Mouse (Mus musculus): ENCODE data around the gene Fyb. TPM values are rescaled to one million over a fixed set of nuclear protein-coding genes. Genes with fewer than 3 reads are reported as not detected.
"Not testable (repeated sequence)": the region's sequence is repeated elsewhere in the genome, so short reads cannot be mapped to it uniquely, and the experiment has no call there.

Gene Fyb
- polyA plus RNA-seq, 1 experiment from 2014 or later, result 3.1 TPM

GRCm38 (mm10) chr15:6584645-6585044, 62.0 kb downstream of the Fyb start:
- Histone ChIP-seq H3K4me2 (ENCODE audit: low read length) (no peak overlapping the region), H3K9ac (ENCODE audit: low read depth, low read length) (no peak overlapping the region), H3K27ac (ENCODE audit: low read length) (no peak overlapping the region), H3K4me3 (ENCODE audit: low read depth, low read length) (no peak overlapping the region), H3K36me3 (ENCODE audit: control insufficient read depth, insufficient read depth, low read length) (no peaks in the 10 kb centered on the region), H3K4me1 (ENCODE audit: control insufficient read depth, insufficient read depth, low read length) (no peaks in the 10 kb centered on the region), H3K27me3 (ENCODE audit: control insufficient read depth, insufficient read depth, low read depth, low read length) (no peaks in the 10 kb centered on the region), H3K9me3 (replicated peaks; ENCODE audit: control insufficient read depth, low read length, poor library complexity, severe bottlenecking) (no peaks in the 10 kb centered on the region)
- WGBS, result 94% methylated on average over 4 of the region's 4 CpGs
- ATAC-seq, result no peak

GRCm38 (mm10) chr15:6586351-6586750, 63.7 kb downstream of the Fyb start:
- 97% methylated on average over 7 of the region's 7 CpGs for WGBS
- H3K36me3 ChIP-seq (ENCODE audit: control insufficient read depth, insufficient read depth, low read length); H3K27me3 ChIP-seq (ENCODE audit: control insufficient read depth, insufficient read depth, low read depth, low read length); H3K9me3 ChIP-seq (replicated peaks; ENCODE audit: control insufficient read depth, low read length, poor library complexity, severe bottlenecking); ATAC-seq; H3K4me2 ChIP-seq (ENCODE audit: low read length); H3K9ac ChIP-seq (ENCODE audit: low read depth, low read length); H3K4me3 ChIP-seq (ENCODE audit: low read depth, low read length); H3K27ac ChIP-seq (ENCODE audit: low read length); H3K4me1 ChIP-seq (ENCODE audit: control insufficient read depth, insufficient read depth, low read length): not testable (repeated sequence)

GRCm38 (mm10) chr15:6587526-6587925, 64.9 kb downstream of the Fyb start:
- no peak for ATAC-seq
- 88% methylated on average over 3 of the region's 3 CpGs for WGBS
- Histone ChIP-seq H3K36me3 (ENCODE audit: control insufficient read depth, insufficient read depth, low read length) (no peaks in the 10 kb centered on the region), H3K9ac (ENCODE audit: low read depth, low read length) (no peak overlapping the region), H3K9me3 (replicated peaks; ENCODE audit: control insufficient read depth, low read length, poor library complexity, severe bottlenecking) (no peaks in the 10 kb centered on the region), H3K27ac (ENCODE audit: low read length) (no peak overlapping the region), H3K4me2 (ENCODE audit: low read length) (no peak overlapping the region), H3K4me1 (ENCODE audit: control insufficient read depth, insufficient read depth, low read length) (no peaks in the 10 kb centered on the region), H3K27me3 (ENCODE audit: control insufficient read depth, insufficient read depth, low read depth, low read length) (no peaks in the 10 kb centered on the region), H3K4me3 (ENCODE audit: low read depth, low read length) (no peak overlapping the region)

- no peaks in the 10 kb centered on the region for H3K4me1 ChIP-seq (ENCODE audit: control insufficient read depth, insufficient read depth, low read length)
- WGBS, result 73% methylated on average over 7 of the region's 7 CpGs
- no peaks in the 10 kb centered on the region for H3K27me3 ChIP-seq (ENCODE audit: control insufficient read depth, insufficient read depth, low read depth, low read length)
- no peak for ATAC-seq
- H3K4me2 ChIP-seq (ENCODE audit: low read length), result no peak overlapping the region
- H3K36me3 ChIP-seq (ENCODE audit: control insufficient read depth, insufficient read depth, low read length), result no peaks in the 10 kb centered on the region
- no peak overlapping the region for H3K27ac ChIP-seq (ENCODE audit: low read length)
- H3K9me3 ChIP-seq (replicated peaks; ENCODE audit: control insufficient read depth, low read length, poor library complexity, severe bottlenecking), result no peaks in the 10 kb centered on the region
- no peak overlapping the region for H3K9ac ChIP-seq (ENCODE audit: low read depth, low read length)
- H3K4me3 ChIP-seq (ENCODE audit: low read depth, low read length), result no peak overlapping the region
These were observed 65.5 kb downstream of the Fyb start for GRCm38 (mm10) chr15:6588192-6588591.

- no peaks in the 10 kb centered on the region for H3K27me3 ChIP-seq (ENCODE audit: control insufficient read depth, insufficient read depth, low read depth, low read length)
- no peak overlapping the region for H3K4me3 ChIP-seq (ENCODE audit: low read depth, low read length)
- 89% methylated on average over 4 of the region's 4 CpGs for WGBS
- H3K9ac ChIP-seq (ENCODE audit: low read depth, low read length), result no peak overlapping the region
- no peaks in the 10 kb centered on the region for H3K4me1 ChIP-seq (ENCODE audit: control insufficient read depth, insufficient read depth, low read length)
- H3K4me2 ChIP-seq (ENCODE audit: low read length), result no peak overlapping the region
- no peak overlapping the region for H3K27ac ChIP-seq (ENCODE audit: low read length)
- no peaks in the 10 kb centered on the region for H3K36me3 ChIP-seq (ENCODE audit: control insufficient read depth, insufficient read depth, low read length)
- ATAC-seq, result no peak
- H3K9me3 ChIP-seq (replicated peaks; ENCODE audit: control insufficient read depth, low read length, poor library complexity, severe bottlenecking), result no peaks in the 10 kb centered on the region
These were observed 68.3 kb downstream of the Fyb start for GRCm38 (mm10) chr15:6590846-6591451.

GRCm38 (mm10) chr15:6591527-6591926, 68.9 kb downstream of the Fyb start:
- 64% methylated on average over 1 of the region's 1 CpGs for WGBS
- no peak for ATAC-seq

GRCm38 (mm10) chr15:6592561-6593253, 70.1 kb downstream of the Fyb start:
- ATAC-seq, result no peak
- Histone ChIP-seq H3K4me3 (ENCODE audit: low read depth, low read length) (no peak overlapping the region), H3K4me1 (ENCODE audit: control insufficient read depth, insufficient read depth, low read length) (no peaks in the 10 kb centered on the region), H3K9me3 (replicated peaks; ENCODE audit: control insufficient read depth, low read length, poor library complexity, severe bottlenecking) (no peaks in the 10 kb centered on the region), H3K27ac (ENCODE audit: low read length) (no peak overlapping the region), H3K9ac (ENCODE audit: low read depth, low read length) (no peak overlapping the region), H3K4me2 (ENCODE audit: low read length) (no peak overlapping the region), H3K36me3 (ENCODE audit: control insufficient read depth, insufficient read depth, low read length) (no peaks in the 10 kb centered on the region), H3K27me3 (ENCODE audit: control insufficient read depth, insufficient read depth, low read depth, low read length) (no peaks in the 10 kb centered on the region)
- 83% methylated on average over 5 of the region's 5 CpGs for WGBS

More at GRCm38 (mm10) chr15:6591527-6591926, 68.9 kb downstream of the Fyb start:
- H3K9me3 ChIP-seq (replicated peaks; ENCODE audit: control insufficient read depth, low read length, poor library complexity, severe bottlenecking), result no peaks in the 10 kb centered on the region
- H3K4me3 ChIP-seq (ENCODE audit: low read depth, low read length), result no peak overlapping the region
- H3K36me3 ChIP-seq (ENCODE audit: control insufficient read depth, insufficient read depth, low read length), result no peaks in the 10 kb centered on the region
- H3K4me1 ChIP-seq (ENCODE audit: control insufficient read depth, insufficient read depth, low read length), result no peaks in the 10 kb centered on the region
- H3K27ac ChIP-seq (ENCODE audit: low read length), result no peak overlapping the region
- H3K9ac ChIP-seq (ENCODE audit: low read depth, low read length), result no peak overlapping the region
- no peaks in the 10 kb centered on the region for H3K27me3 ChIP-seq (ENCODE audit: control insufficient read depth, insufficient read depth, low read depth, low read length)
- no peak overlapping the region for H3K4me2 ChIP-seq (ENCODE audit: low read length)

- H3K27ac ChIP-seq (ENCODE audit: low read length), result no peak overlapping the region
- no peaks in the 10 kb centered on the region for H3K27me3 ChIP-seq (ENCODE audit: control insufficient read depth, insufficient read depth, low read depth, low read length)
- 81% methylated on average over 1 of the region's 1 CpGs for WGBS
- no peak overlapping the region for H3K4me3 ChIP-seq (ENCODE audit: low read depth, low read length)
- no peaks in the 10 kb centered on the region for H3K36me3 ChIP-seq (ENCODE audit: control insufficient read depth, insufficient read depth, low read length)
- no peak for ATAC-seq
- H3K4me1 ChIP-seq (ENCODE audit: control insufficient read depth, insufficient read depth, low read length), result no peaks in the 10 kb centered on the region
- no peak overlapping the region for H3K4me2 ChIP-seq (ENCODE audit: low read length)
- H3K9ac ChIP-seq (ENCODE audit: low read depth, low read length), result no peak overlapping the region
- H3K9me3 ChIP-seq (replicated peaks; ENCODE audit: control insufficient read depth, low read length, poor library complexity, severe bottlenecking), result no peaks in the 10 kb centered on the region
These were observed 70.6 kb downstream of the Fyb start for GRCm38 (mm10) chr15:6593254-6593623.

GRCm38 (mm10) chr15:6598626-6599025, 76.0 kb downstream of the Fyb start:
- Histone ChIP-seq H3K4me3 (ENCODE audit: low read depth, low read length) (no peak overlapping the region), H3K27me3 (ENCODE audit: control insufficient read depth, insufficient read depth, low read depth, low read length) (no peaks in the 10 kb centered on the region), H3K4me2 (ENCODE audit: low read length) (no peak overlapping the region), H3K27ac (ENCODE audit: low read length) (no peak overlapping the region), H3K9me3 (replicated peaks; ENCODE audit: control insufficient read depth, low read length, poor library complexity, severe bottlenecking) (no peaks in the 10 kb centered on the region), H3K4me1 (ENCODE audit: control insufficient read depth, insufficient read depth, low read length) (no peaks in the 10 kb centered on the region), H3K9ac (ENCODE audit: low read depth, low read length) (no peak overlapping the region), H3K36me3 (ENCODE audit: control insufficient read depth, insufficient read depth, low read length) (no peaks in the 10 kb centered on the region)
- 80% methylated on average over 3 of the region's 3 CpGs for WGBS
- no peak for ATAC-seq

Data from midbrain, embryonic 16.5 days (tissue).